ENCODE assay signal across 8 mouse cellular contexts in genomic region chr1:75251112-75251970, GRCm38 (mm10). TPM values are rescaled to one million over a fixed set of nuclear protein-coding genes. Genes with fewer than 3 reads are reported as not detected.
DNase-seq lines count a peak whose midpoint lies in the region; ATAC-seq and TF ChIP-seq lines count a peak whose summit lies in the region.

No protein-coding gene starts in this region.

- peak overlapping the region; percentile 5; the same call in 1 of the 2 replicates for H3K27ac ChIP-seq in forebrain, embryonic 14.5 days (ENCODE audit: low read depth, low read length)
- H3K27ac ChIP-seq in hindbrain, embryonic 10.5 days: peak overlapping the region; percentile 53; the same call in 1 of the 2 replicates
- H3K27ac ChIP-seq in limb, embryonic 11.5 days (replicated peaks; ENCODE audit: low read depth, low read length): no peak overlapping the region
- no peak overlapping the region for H3K27ac ChIP-seq in midbrain, embryonic 12.5 days (replicated peaks)
- H3K27ac ChIP-seq in small intestine, adult 2 months (ENCODE audit: insufficient read depth, low read depth, low read length): peak overlapping the region; percentile 17; the same call in 1 of the 2 replicates

- no peaks in the 10 kb centered on the region for H3K9me3 ChIP-seq in forebrain, embryonic 14.5 days (replicated peaks; ENCODE audit: control insufficient read depth, low read length)
- H3K9me3 ChIP-seq in hindbrain, embryonic 10.5 days: no peaks in the 10 kb centered on the region
- no peaks in the 10 kb centered on the region for H3K9me3 ChIP-seq in limb, embryonic 11.5 days (ENCODE audit: control insufficient read depth, low read length)
- H3K9me3 ChIP-seq in midbrain, embryonic 12.5 days: no peaks in the 10 kb centered on the region

- peak; percentile 40 for ATAC-seq in forebrain, embryonic 14.5 days
- peak; percentile 44; the same call in 1 of the 2 replicates for ATAC-seq in limb, embryonic 11.5 days (ENCODE audit: insufficient number of reproducible peaks, low FRiP score, low TSS enrichment, low read depth)
- ATAC-seq in midbrain, embryonic 12.5 days (ENCODE audit: low FRiP score, low read depth): peak; percentile 48; the same call in 1 of the 2 replicates

- 2% methylated on average over 21 of the region's 22 CpGs for WGBS in forebrain, embryonic 14.5 days
- 5% methylated on average over 22 of the region's 22 CpGs for WGBS in hindbrain, embryonic 10.5 days
- 4% methylated on average over 22 of the region's 22 CpGs for WGBS in limb, embryonic 11.5 days
- 4% methylated on average over 21 of the region's 22 CpGs for WGBS in midbrain, embryonic 12.5 days
- under 1% methylated on average over 21 of the region's 22 CpGs for WGBS in small intestine, adult 2 months

- no peaks in the 10 kb centered on the region for H3K36me3 ChIP-seq in forebrain, embryonic 14.5 days (ENCODE audit: control insufficient read depth, insufficient read depth, low read length)
- no peaks in the 10 kb centered on the region for H3K36me3 ChIP-seq in hindbrain, embryonic 10.5 days
- no peaks in the 10 kb centered on the region for H3K36me3 ChIP-seq in limb, embryonic 11.5 days (ENCODE audit: control insufficient read depth, insufficient read depth, low read length)
- H3K36me3 ChIP-seq in midbrain, embryonic 12.5 days: no peaks in the 10 kb centered on the region
- no peaks in the 10 kb centered on the region for H3K36me3 ChIP-seq in small intestine, adult 2 months (ENCODE audit: control insufficient read depth, insufficient read depth, low read length)

- DNase-seq in MEL-GATA-1-ER (ENCODE audit: extremely low read depth, low read depth) (peak; percentile 62), MN1 (ENCODE audit: low spot score) (no peak)
- peak; percentile 85 for DNase-seq in cerebellum, adult 11 months
- peak; percentile 70 for DNase-seq in forebrain, embryonic 14.5 days (ENCODE audit: low spot score)
- peak; percentile 74 for DNase-seq in hindbrain, embryonic 10.5 days (ENCODE audit: low spot score)
- DNase-seq in limb, embryonic 11.5 days (ENCODE audit: low spot score): peak; percentile 88

- H3K27me3 ChIP-seq in forebrain, embryonic 14.5 days (replicated peaks; ENCODE audit: control insufficient read depth, insufficient read depth, low read length): no peaks in the 10 kb centered on the region
- peaks cover 16% of the 10 kb centered on the region for H3K27me3 ChIP-seq in hindbrain, embryonic 10.5 days (ENCODE audit: insufficient read depth, poor library complexity, severe bottlenecking)
- H3K27me3 ChIP-seq in limb, embryonic 11.5 days (ENCODE audit: control insufficient read depth, insufficient read depth, low read length): no peaks in the 10 kb centered on the region
- H3K27me3 ChIP-seq in midbrain, embryonic 12.5 days: peaks cover 9% of the 10 kb centered on the region
- no peaks in the 10 kb centered on the region for H3K27me3 ChIP-seq in small intestine, adult 2 months (ENCODE audit: control insufficient read depth, insufficient read depth, low read length)

- TF ChIP-seq CTCF in small intestine, adult 2 months (IDR thresholded peaks at IDR 0.05; ENCODE audit: extremely low read depth, insufficient read length, insufficient replicate concordance, low read depth, low read length): peak; percentile 92

- peaks cover 16% of the 10 kb centered on the region; the same call in 1 of the 2 replicates for H3K4me1 ChIP-seq in forebrain, embryonic 14.5 days (ENCODE audit: control insufficient read depth, insufficient read depth, low read length)
- peaks cover 40% of the 10 kb centered on the region for H3K4me1 ChIP-seq in hindbrain, embryonic 10.5 days (replicated peaks)
- 0 out of 2 replicates have a peak, but pooled peaks cover 3% of the 10 kb centered on the region for H3K4me1 ChIP-seq in limb, embryonic 11.5 days (ENCODE audit: control insufficient read depth, insufficient read depth, low read length)
- peaks cover 12% of the 10 kb centered on the region for H3K4me1 ChIP-seq in midbrain, embryonic 12.5 days
- peaks cover 12% of the 10 kb centered on the region for H3K4me1 ChIP-seq in small intestine, adult 2 months (ENCODE audit: control insufficient read depth, insufficient read depth, insufficient read length, low read length)

- no peak overlapping the region for H3K9ac ChIP-seq in forebrain, embryonic 14.5 days (ENCODE audit: low read length)
- no peak overlapping the region for H3K9ac ChIP-seq in limb, embryonic 11.5 days (ENCODE audit: low read length)
- H3K9ac ChIP-seq in midbrain, embryonic 12.5 days (replicated peaks): no peak overlapping the region

- peak overlapping the region; percentile 50 for H3K4me2 ChIP-seq in forebrain, embryonic 14.5 days (ENCODE audit: low read length)
- H3K4me2 ChIP-seq in limb, embryonic 11.5 days (ENCODE audit: low read depth, severe bottlenecking): peak overlapping the region; percentile 15; the same call in 1 of the 2 replicates
- H3K4me2 ChIP-seq in midbrain, embryonic 12.5 days (replicated peaks): peak overlapping the region; percentile 45

- 0 out of 2 replicates have a peak, but pooled peaks have one; percentile 28 for TF ChIP-seq POLR2A in small intestine, adult 2 months (IDR thresholded peaks at IDR 0.05; ENCODE audit: low read depth, low read length)

- no peak overlapping the region for H3K4me3 ChIP-seq in forebrain, embryonic 14.5 days (ENCODE audit: low read depth, low read length)
- peak overlapping the region; percentile 38 for H3K4me3 ChIP-seq in hindbrain, embryonic 10.5 days
- H3K4me3 ChIP-seq in limb, embryonic 11.5 days (ENCODE audit: low read depth, low read length): no peak overlapping the region
- H3K4me3 ChIP-seq in midbrain, embryonic 12.5 days: peak overlapping the region; percentile 15; the same call in 1 of the 2 replicates
- H3K4me3 ChIP-seq in small intestine, adult 2 months (ENCODE audit: low read depth, low read length): peak overlapping the region; percentile 54

RNA-seq across cellular contexts. Expression of gene Ptprn, which starts 13.0 kb away (rescaled TPM):
- polyA plus RNA-seq in forebrain, embryonic 14.5 days (2014; fragmentation: Nextera tagmentation; extraction: Ambion mirVana): 5.1 and 8.0 TPM in 2 replicates
- polyA plus RNA-seq in hindbrain, embryonic 10.5 days (2016; fragmentation: Nextera tagmentation; extraction: Ambion mirVana): 3.9 and 7.9 TPM in 2 replicates
- polyA plus RNA-seq in limb, embryonic 11.5 days (2014; fragmentation: Nextera tagmentation; extraction: Ambion mirVana): 0.16 and 0.17 TPM in 2 replicates
- 9.3 and 12.1 TPM in 2 replicates for polyA plus RNA-seq in midbrain, embryonic 12.5 days (2016; fragmentation: Nextera tagmentation; extraction: Ambion mirVana)
- polyA plus RNA-seq in small intestine, adult 2 months (2012; rRNA removed): 2.8 and 6.2 TPM in 2 replicates

RNA-seq across cellular contexts. Expression of gene Dnajb2, which starts 15.1 kb away (rescaled TPM):
- polyA plus RNA-seq in forebrain, embryonic 14.5 days (2014; fragmentation: Nextera tagmentation; extraction: Ambion mirVana): 21.5 and 24.3 TPM in 2 replicates
- polyA plus RNA-seq in hindbrain, embryonic 10.5 days (2016; fragmentation: Nextera tagmentation; extraction: Ambion mirVana): 28.9 and 37.5 TPM in 2 replicates
- 16.9 and 17.6 TPM in 2 replicates for polyA plus RNA-seq in limb, embryonic 11.5 days (2014; fragmentation: Nextera tagmentation; extraction: Ambion mirVana)
- polyA plus RNA-seq in midbrain, embryonic 12.5 days (2016; fragmentation: Nextera tagmentation; extraction: Ambion mirVana): 45.6 and 46.0 TPM in 2 replicates
- polyA plus RNA-seq in small intestine, adult 2 months (2012; rRNA removed): 13.3 and 21.3 TPM in 2 replicates

RNA-seq across cellular contexts. Expression of gene A630095N17Rik, which starts 19.4 kb away (rescaled TPM):
- polyA plus RNA-seq in forebrain, embryonic 14.5 days (2014; fragmentation: Nextera tagmentation; extraction: Ambion mirVana): not detected in 2 replicates
- polyA plus RNA-seq in hindbrain, embryonic 10.5 days (2016; fragmentation: Nextera tagmentation; extraction: Ambion mirVana): not detected in 2 replicates
- not detected in 2 replicates for polyA plus RNA-seq in limb, embryonic 11.5 days (2014; fragmentation: Nextera tagmentation; extraction: Ambion mirVana)
- not detected in 2 replicates for polyA plus RNA-seq in midbrain, embryonic 12.5 days (2016; fragmentation: Nextera tagmentation; extraction: Ambion mirVana)
- not detected in 2 replicates for polyA plus RNA-seq in small intestine, adult 2 months (2012; rRNA removed)

RNA-seq across cellular contexts. Expression of gene Resp18, which starts 26.9 kb away (rescaled TPM):
- 62.4 and 68.1 TPM in 2 replicates for polyA plus RNA-seq in forebrain, embryonic 14.5 days (2014; fragmentation: Nextera tagmentation; extraction: Ambion mirVana)
- polyA plus RNA-seq in hindbrain, embryonic 10.5 days (2016; fragmentation: Nextera tagmentation; extraction: Ambion mirVana): 7.5 and 22.3 TPM in 2 replicates
- polyA plus RNA-seq in limb, embryonic 11.5 days (2014; fragmentation: Nextera tagmentation; extraction: Ambion mirVana): not detected in 2 replicates
- polyA plus RNA-seq in midbrain, embryonic 12.5 days (2016; fragmentation: Nextera tagmentation; extraction: Ambion mirVana): 37.5 and 46.2 TPM in 2 replicates
- 1.8 and 6.2 TPM in 2 replicates for polyA plus RNA-seq in small intestine, adult 2 months (2012; rRNA removed)

RNA-seq across cellular contexts. Expression of gene Tuba4a, which starts 31.7 kb away (rescaled TPM):
- polyA plus RNA-seq in forebrain, embryonic 14.5 days (2014; fragmentation: Nextera tagmentation; extraction: Ambion mirVana): 14.3 and 21.3 TPM in 2 replicates
- polyA plus RNA-seq in hindbrain, embryonic 10.5 days (2016; fragmentation: Nextera tagmentation; extraction: Ambion mirVana): 10.8 and 19.4 TPM in 2 replicates
- polyA plus RNA-seq in limb, embryonic 11.5 days (2014; fragmentation: Nextera tagmentation; extraction: Ambion mirVana): 14.0 and 16.4 TPM in 2 replicates
- polyA plus RNA-seq in midbrain, embryonic 12.5 days (2016; fragmentation: Nextera tagmentation; extraction: Ambion mirVana): 5.9 and 7.6 TPM in 2 replicates
- 107 and 188 TPM in 2 replicates for polyA plus RNA-seq in small intestine, adult 2 months (2012; rRNA removed)

Comparison
In these comparisons a context has a peak if more than half of its experiments do, and no peak if none do; other contexts are left out.
1. H3K27ac ChIP-seq: peak in forebrain, embryonic 14.5 days (single experiment), hindbrain, embryonic 10.5 days (single experiment) and small intestine, adult 2 months (single experiment); none in limb, embryonic 11.5 days (single experiment) and midbrain, embryonic 12.5 days (single experiment).
2. H3K4me3 ChIP-seq: peak in hindbrain, embryonic 10.5 days (single experiment), midbrain, embryonic 12.5 days (single experiment) and small intestine, adult 2 months (single experiment); none in forebrain, embryonic 14.5 days (single experiment) and limb, embryonic 11.5 days (single experiment).
3. Peak in every context shown above with its lines, with median percentiles within 50 percentile points of each other: ATAC-seq and H3K4me2 ChIP-seq.